Mouse (Mus musculus) liver, embryonic 16.5 days (tissue): ENCODE results near the gene Dnah12. TPM values are rescaled to one million over a fixed set of nuclear protein-coding genes. Genes with fewer than 3 reads are reported as not detected.
A peak's percentile ranks its signal among the peaks of the same experiment; 100 is the strongest.

Source experiments
- ATAC-seq: fragments of 200-750 bp; cut with Nextera tagmentation; 2 replicates; pipeline ENCODE4 v1.8.0; 2017; ENCODE audit warnings: low read depth, mild to moderate bottlenecking, moderate number of reproducible peaks, moderate library complexity
- H3K27ac ChIP-seq: fragments of 300-500 bp; sonication (generic); 2 replicates; pipeline ENCODE4 v1.5.1; 2014; ENCODE audit warnings: mild to moderate bottlenecking, low read length
- H3K27me3 ChIP-seq: fragments of 300-500 bp; sonication (generic); 2 replicates; pipeline ENCODE4 v1.6.1; 2014; ENCODE audit warnings: low read depth, low read length, mixed read lengths; ENCODE audit not compliant: control insufficient read depth, insufficient read depth
- H3K36me3 ChIP-seq: fragments of 300-500 bp; sonication (generic); 2 replicates; pipeline ENCODE4 v1.6.1; 2014; ENCODE audit warnings: mild to moderate bottlenecking; ENCODE audit not compliant: control insufficient read depth, insufficient read depth
- H3K4me1 ChIP-seq: fragments of 300-500 bp; sonication (generic); 2 replicates; pipeline ENCODE4 v1.6.1; 2014; ENCODE audit warnings: low read depth, low read length, mixed read lengths; ENCODE audit not compliant: control insufficient read depth
- H3K4me2 ChIP-seq: fragments of 300-500 bp; sonication (generic); 2 replicates; pipeline ENCODE4 v1.6.1; 2014; ENCODE audit warnings: low read depth, low read length, mixed read lengths
- H3K4me3 ChIP-seq: fragments of 300-500 bp; sonication (generic); 2 replicates; pipeline ENCODE4 v1.5.1; 2014; ENCODE audit warnings: low read depth, mild to moderate bottlenecking, low read length
- H3K9ac ChIP-seq: fragments of 300-500 bp; sonication (generic); 2 replicates; pipeline ENCODE4 v1.6.1; 2014; ENCODE audit warnings: low read depth, low read length
- H3K9me3 ChIP-seq: fragments of 300-500 bp; sonication (generic); replicated peaks from 2 replicates; pipeline ENCODE4 v1.6.1; 2016; ENCODE audit warnings: low read length; ENCODE audit not compliant: control insufficient read depth
- WGBS: fragments of 180-500 bp; shearing (Covaris S2); extraction: QIAGEN DNeasy Blood & Tissue Kit; methylation state at CpG from one replicate; pipeline ENCODE4 v1.1.7; 2014; ENCODE audit not compliant: insufficient replicate concordance; 5-methylcytosine and 5-hydroxymethylcytosine counted together
- polyA plus RNA-seq: library from polyadenylated mRNA; unstranded; fragments of >200 nt; fragmentation: Nextera tagmentation; extraction: Ambion mirVana; gene quantifications from 2 replicates; pipeline ENCODE4 v1.2.1, GENCODE M21; 2015

Dnah12 gene
- 0.01 and 0.02 TPM in 2 replicates for polyA plus RNA-seq

- Histone ChIP-seq H3K4me1 (no peaks in the 10 kb centered on the region), H3K27me3 (no peaks in the 10 kb centered on the region), H3K9me3 (no peaks in the 10 kb centered on the region), H3K27ac (no peak within 1 kb of the TSS), H3K4me3 (no peak within 1 kb of the TSS), H3K9ac (no peak within 1 kb of the TSS), H3K36me3 (no peaks in the 10 kb centered on the region), H3K4me2 (no peak within 1 kb of the TSS)
- 76% methylated on average over 3 of the region's 3 CpGs for WGBS
- ATAC-seq, result no peak
Measured at GRCm38 (mm10) chr14:26692974-26693373, at the start of gene Dnah12. Gene Dnah12, plus strand, starts transcription at chr14:26693274.

- no peak overlapping the region for H3K4me2 ChIP-seq
- no peak overlapping the region for H3K9ac ChIP-seq
- H3K4me3 ChIP-seq, result no peak overlapping the region
- 79% methylated on average over 5 of the region's 5 CpGs for WGBS
- no peak overlapping the region for H3K27ac ChIP-seq
- peaks cover 5% of the 10 kb centered on the region; the same call in 1 of the 2 replicates for H3K36me3 ChIP-seq
- no peaks in the 10 kb centered on the region; the same call in 1 of the 2 replicates for H3K4me1 ChIP-seq
- H3K9me3 ChIP-seq, result no peaks in the 10 kb centered on the region
- ATAC-seq, result no peak
- H3K27me3 ChIP-seq, result no peaks in the 10 kb centered on the region
Measured at GRCm38 (mm10) chr14:26645989-26646650, 47.0 kb upstream of the Dnah12 start.

- no peak overlapping the region for H3K4me2 ChIP-seq
- H3K4me1 ChIP-seq, result no peaks in the 10 kb centered on the region; the same call in 1 of the 2 replicates
- H3K27ac ChIP-seq, result no peak overlapping the region
- ATAC-seq, result no peak
- peaks cover 5% of the 10 kb centered on the region; the same call in 1 of the 2 replicates for H3K36me3 ChIP-seq
- WGBS, result 81% methylated on average over 2 of the region's 2 CpGs
- no peaks in the 10 kb centered on the region for H3K27me3 ChIP-seq
- no peaks in the 10 kb centered on the region for H3K9me3 ChIP-seq
- H3K9ac ChIP-seq, result no peak overlapping the region
- no peak overlapping the region for H3K4me3 ChIP-seq
Measured at GRCm38 (mm10) chr14:26647811-26648210, 45.3 kb upstream of the Dnah12 start.

GRCm38 (mm10) chr14:26651901-26652300, 41.2 kb upstream of the Dnah12 start:
- H3K4me3 ChIP-seq, result no peak overlapping the region
- no peaks in the 10 kb centered on the region for H3K4me1 ChIP-seq
- H3K9ac ChIP-seq, result no peak overlapping the region
- no peak overlapping the region for H3K27ac ChIP-seq
- H3K9me3 ChIP-seq, result no peaks in the 10 kb centered on the region
- no peaks in the 10 kb centered on the region for H3K27me3 ChIP-seq
- no peak overlapping the region for H3K4me2 ChIP-seq
- no peak for ATAC-seq
- peaks cover 18% of the 10 kb centered on the region for H3K36me3 ChIP-seq

- Histone ChIP-seq H3K27me3 (no peaks in the 10 kb centered on the region), H3K4me1 (peaks cover 4% of the 10 kb centered on the region), H3K36me3 (peaks cover 17% of the 10 kb centered on the region), H3K4me2 (no peak overlapping the region), H3K9me3 (no peaks in the 10 kb centered on the region), H3K4me3 (no peak overlapping the region), H3K27ac (no peak overlapping the region), H3K9ac (no peak overlapping the region)
- no peak for ATAC-seq
Measured at GRCm38 (mm10) chr14:26658178-26658577, 34.9 kb upstream of the Dnah12 start.

GRCm38 (mm10) chr14:26660233-26660632, 32.8 kb upstream of the Dnah12 start:
- Histone ChIP-seq H3K9me3 (no peaks in the 10 kb centered on the region), H3K4me3 (no peak overlapping the region), H3K4me1 (peaks cover 4% of the 10 kb centered on the region), H3K36me3 (peaks cover 15% of the 10 kb centered on the region), H3K27me3 (no peaks in the 10 kb centered on the region), H3K9ac (no peak overlapping the region), H3K27ac (no peak overlapping the region), H3K4me2 (no peak overlapping the region)
- WGBS, result 93% methylated on average over 1 of the region's 1 CpGs
- no peak for ATAC-seq

GRCm38 (mm10) chr14:26662016-26662415, 31.1 kb upstream of the Dnah12 start:
- H3K9me3 ChIP-seq, result no peaks in the 10 kb centered on the region
- peaks cover 13% of the 10 kb centered on the region for H3K36me3 ChIP-seq
- peaks cover 11% of the 10 kb centered on the region for H3K4me1 ChIP-seq
- H3K27me3 ChIP-seq, result no peaks in the 10 kb centered on the region
- no peak overlapping the region for H3K4me3 ChIP-seq
- H3K4me2 ChIP-seq, result no peak overlapping the region
- H3K27ac ChIP-seq, result peak overlapping the region; percentile 8; the same call in 1 of the 2 replicates
- no peak for ATAC-seq
- WGBS, result 71% methylated on average over 3 of the region's 3 CpGs
- H3K9ac ChIP-seq, result no peak overlapping the region

GRCm38 (mm10) chr14:26662488-26662887, 30.6 kb upstream of the Dnah12 start:
- H3K4me1 ChIP-seq, result peaks cover 13% of the 10 kb centered on the region
- H3K27ac ChIP-seq, result peak overlapping the region; percentile 8; the same call in 1 of the 2 replicates
- H3K4me3 ChIP-seq, result no peak overlapping the region
- peak; percentile 58 for ATAC-seq
- H3K27me3 ChIP-seq, result no peaks in the 10 kb centered on the region
- H3K9ac ChIP-seq, result no peak overlapping the region
- no peaks in the 10 kb centered on the region for H3K9me3 ChIP-seq
- peaks cover 12% of the 10 kb centered on the region for H3K36me3 ChIP-seq
- H3K4me2 ChIP-seq, result no peak overlapping the region
- 48% methylated on average over 2 of the region's 2 CpGs for WGBS

- 82% methylated on average over 2 of the region's 2 CpGs for WGBS
Measured at GRCm38 (mm10) chr14:26663851-26664250, 29.2 kb upstream of the Dnah12 start.

More at GRCm38 (mm10) chr14:26663851-26664250, 29.2 kb upstream of the Dnah12 start:
- H3K4me1 ChIP-seq, result peaks cover 13% of the 10 kb centered on the region
- no peak overlapping the region for H3K27ac ChIP-seq
- H3K4me2 ChIP-seq, result no peak overlapping the region
- ATAC-seq, result no peak
- H3K36me3 ChIP-seq, result peaks cover 9% of the 10 kb centered on the region
- no peaks in the 10 kb centered on the region for H3K27me3 ChIP-seq
- H3K9me3 ChIP-seq, result no peaks in the 10 kb centered on the region
- no peak overlapping the region for H3K4me3 ChIP-seq
- H3K9ac ChIP-seq, result no peak overlapping the region
